Mouse (Mus musculus) heart, adult 2 months (tissue): ENCODE results near the gene Pax9.

Experiments used
- CTCF ChIP-seq: fragments of 200-600 bp; IDR thresholded peaks from 2 replicates; pipeline ENCODE4 v1.8.1; 2022; ENCODE audit warnings: antibody characterized with exemption, mild to moderate bottlenecking, moderate library complexity
- POLR2A ChIP-seq: fragments of 200-500 bp; IDR thresholded peaks from 2 replicates; pipeline ENCODE4 v1.6.1; 2011; ENCODE audit warnings: mild to moderate bottlenecking, low read depth, low read length, control low read depth; ENCODE audit not compliant: insufficient read depth

DNA sequence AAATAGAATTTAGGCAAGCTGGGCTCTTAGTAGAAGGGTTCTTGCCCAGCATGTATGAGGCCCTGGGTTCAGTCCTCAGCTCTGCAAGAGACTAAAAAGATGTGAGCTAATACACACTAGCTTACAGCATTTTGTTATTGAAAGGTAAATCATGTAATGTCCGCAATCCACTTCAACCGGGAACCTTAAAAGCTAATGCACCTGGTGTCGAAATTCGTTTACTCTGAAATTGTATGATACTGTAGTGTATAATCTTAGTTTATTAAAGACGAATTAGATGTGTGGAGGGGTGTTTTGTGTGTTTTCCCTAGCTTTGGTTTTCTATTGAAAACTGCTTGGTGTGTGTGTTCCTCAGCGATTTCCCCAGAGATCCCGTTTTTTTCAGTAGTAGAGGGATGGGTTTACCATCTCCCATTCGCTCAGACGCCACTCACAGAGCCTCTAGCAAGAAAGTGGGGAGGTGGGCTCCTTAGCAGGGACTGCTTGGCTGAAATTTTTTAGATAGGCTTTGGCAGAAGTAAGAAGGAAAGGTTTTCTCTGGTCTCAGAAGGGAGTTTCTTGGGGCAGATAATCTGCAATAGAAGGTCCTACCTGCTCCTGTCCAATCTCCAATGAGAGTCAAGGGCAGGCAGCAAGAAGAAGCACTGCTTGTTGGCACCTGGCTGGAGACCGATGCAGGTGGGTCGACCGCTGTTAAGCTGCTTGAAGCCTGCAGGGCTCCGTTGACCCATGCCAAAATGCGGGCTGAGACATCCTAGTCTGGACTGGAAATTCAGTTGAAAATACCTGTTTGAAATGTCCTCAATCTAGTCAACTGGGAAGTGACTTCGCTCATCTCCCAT is 3.7 kb upstream of the Pax9 start:
- TF ChIP-seq POLR2A (no peak), CTCF (no peak)
